Mouse (Mus musculus): ENCODE results near the gene Parp3.

The Parp3 gene

GRCm38 (mm10) chr9:106447951-106448350 is 28.8 kb downstream of the Parp3 start:
- in situ Hi-C loops (cut with MboI; ENCODE audit: low pct_unique_long_range_greater_than_20kb in 1 of 2, low sequenced_read_pairs in 2 of 2, unreplicated experiment in 1 of 2): no loop called here

- in situ Hi-C loops (cut with MboI; ENCODE audit: low pct_unique_long_range_greater_than_20kb in 1 of 2, low sequenced_read_pairs in 2 of 2, unreplicated experiment in 1 of 2): no loop called here
These were observed 29.4 kb downstream of the Parp3 start, which contains the start of the genes Abhd14b and Abhd14a for GRCm38 (mm10) chr9:106447348-106447747. Gene Abhd14b, plus strand, starts transcription at chr9:106447459. Gene Abhd14a, minus strand, starts transcription at chr9:106447678.

- in situ Hi-C loops (cut with MboI; ENCODE audit: low pct_unique_long_range_greater_than_20kb in 1 of 2, low sequenced_read_pairs in 2 of 2, unreplicated experiment in 1 of 2): no loop called here
These were observed 31.9 kb downstream of the Parp3 start for GRCm38 (mm10) chr9:106444836-106445235.

DNA sequence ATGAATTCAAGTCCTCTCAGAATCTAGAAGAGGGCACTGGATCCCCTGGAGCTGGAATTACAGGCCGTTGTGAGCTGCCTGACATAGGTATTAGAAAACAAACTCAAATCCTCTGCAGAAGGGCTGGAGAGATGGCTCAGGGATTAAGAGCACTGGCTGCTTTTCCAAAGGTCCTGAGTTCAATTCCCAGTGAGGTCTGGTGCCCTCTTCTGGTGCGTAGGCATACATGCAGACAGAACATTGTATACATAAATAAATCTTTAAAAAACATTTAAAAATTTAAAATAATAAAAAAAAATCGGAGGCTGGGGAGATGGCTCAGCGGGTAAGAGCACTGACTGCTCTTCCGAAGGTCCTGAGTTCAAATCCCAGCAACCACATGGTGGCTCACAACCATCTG is 34.1 kb downstream of the Parp3 start:
- in situ Hi-C loops (cut with MboI; ENCODE audit: low pct_unique_long_range_greater_than_20kb in 1 of 2, low sequenced_read_pairs in 2 of 2, unreplicated experiment in 1 of 2): no loop called here

DNA sequence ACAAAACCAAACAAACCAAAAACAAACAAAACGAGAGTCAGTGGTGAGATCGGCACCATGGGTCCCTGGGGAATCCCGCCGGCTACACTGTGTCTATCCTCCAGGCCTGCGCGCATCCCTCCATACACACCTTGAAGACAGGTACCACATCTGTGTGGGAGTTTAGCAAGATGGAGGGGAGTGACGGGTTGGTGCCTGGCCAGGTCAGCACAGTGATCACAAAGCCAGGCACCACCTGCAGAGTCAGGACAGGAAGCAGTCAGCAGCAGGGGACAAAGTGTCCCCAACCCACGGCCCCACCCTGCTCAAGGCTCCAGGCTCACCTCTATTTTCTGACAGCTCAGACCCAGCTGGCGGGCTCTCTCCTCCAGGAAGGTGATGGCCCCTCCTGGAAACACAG is 40.2 kb downstream of the Parp3 start:
- in situ Hi-C loops (cut with MboI; ENCODE audit: low pct_unique_long_range_greater_than_20kb in 1 of 2, low sequenced_read_pairs in 2 of 2, unreplicated experiment in 1 of 2): no loop called here

- in situ Hi-C loops (cut with MboI; ENCODE audit: low pct_unique_long_range_greater_than_20kb in 1 of 2, low sequenced_read_pairs in 2 of 2, unreplicated experiment in 1 of 2): no loop called here
These were observed 43.4 kb downstream of the Parp3 start for GRCm38 (mm10) chr9:106433389-106433788.

GRCm38 (mm10) chr9:106430015-106430264 is 46.8 kb downstream of the Parp3 start:
- in situ Hi-C loops (cut with MboI; ENCODE audit: low pct_unique_long_range_greater_than_20kb in 1 of 2, low sequenced_read_pairs in 2 of 2, unreplicated experiment in 1 of 2): no loop called here

GRCm38 (mm10) chr9:106429221-106430014 is 47.3 kb downstream of the Parp3 start, which contains the start of gene Rpl29:
Gene Rpl29, plus strand, starts transcription at chr9:106429454.
- in situ Hi-C loops (cut with MboI; ENCODE audit: low pct_unique_long_range_greater_than_20kb in 1 of 2, low sequenced_read_pairs in 2 of 2, unreplicated experiment in 1 of 2): no loop called here

- in situ Hi-C loops (cut with MboI; ENCODE audit: low pct_unique_long_range_greater_than_20kb in 1 of 2, low sequenced_read_pairs in 2 of 2, unreplicated experiment in 1 of 2): no loop called here
These were observed 48.0 kb downstream of the Parp3 start for GRCm38 (mm10) chr9:106428719-106429220.

DNA sequence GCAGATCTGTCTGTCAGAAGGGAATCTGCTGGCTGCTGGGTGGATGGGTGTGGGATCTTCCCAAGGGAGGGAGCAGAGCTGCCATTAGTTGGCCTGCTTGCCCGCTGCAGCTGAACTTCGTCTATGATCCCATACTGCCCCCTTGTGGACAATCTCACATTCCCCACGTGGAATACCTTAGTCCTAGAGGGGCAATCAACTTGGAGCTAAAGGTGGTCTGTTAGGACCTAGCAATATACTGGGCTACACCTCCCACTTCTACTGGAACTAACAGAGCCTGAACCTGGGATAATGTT is 54.9 kb downstream of the Parp3 start:
- in situ Hi-C loops (cut with MboI; ENCODE audit: low pct_unique_long_range_greater_than_20kb in 1 of 2, low sequenced_read_pairs in 2 of 2, unreplicated experiment in 1 of 2): no loop called here

DNA sequence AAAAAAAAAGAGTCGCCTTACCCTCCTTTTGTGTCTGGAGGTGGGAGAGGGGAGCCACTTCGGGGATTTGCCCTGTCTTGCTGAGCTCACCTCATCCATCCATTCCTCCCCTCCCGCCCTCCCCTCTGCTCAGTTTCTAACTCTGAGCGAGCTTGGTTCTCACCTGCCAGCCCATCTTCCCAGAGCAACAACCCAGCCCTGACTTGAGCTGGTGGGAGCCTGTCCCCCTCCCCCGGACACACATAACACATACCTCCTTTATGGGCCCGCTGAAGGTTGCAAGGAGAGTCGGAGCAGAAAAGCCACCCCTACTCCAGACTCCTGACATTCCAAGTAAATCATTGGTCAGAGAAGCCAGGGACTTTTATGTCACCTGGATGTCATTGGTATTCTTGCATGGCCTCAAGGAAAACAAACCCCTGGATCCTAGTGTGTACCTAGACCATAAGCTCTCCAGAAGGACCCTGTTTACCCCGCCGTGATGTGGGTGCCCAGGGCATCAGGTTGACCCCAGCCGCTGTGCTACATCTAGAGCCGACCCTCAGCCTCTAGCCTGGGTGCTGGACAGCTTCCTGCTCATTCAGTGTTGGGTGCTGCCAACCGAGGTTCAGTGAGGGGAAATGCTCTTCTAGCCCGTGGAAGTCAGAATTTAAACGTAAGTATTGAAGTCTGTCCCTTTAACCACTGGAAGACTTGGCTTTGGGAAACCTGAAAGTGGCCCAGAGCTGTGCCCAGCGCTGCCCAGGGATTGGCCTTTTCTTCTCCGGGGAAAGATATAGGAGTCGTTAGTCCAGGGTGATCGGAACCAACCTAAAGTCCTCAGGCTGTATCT is 55.5 kb downstream of the Parp3 start:
- in situ Hi-C loops (cut with MboI; ENCODE audit: low pct_unique_long_range_greater_than_20kb in 1 of 2, low sequenced_read_pairs in 2 of 2, unreplicated experiment in 1 of 2): no loop called here

DNA sequence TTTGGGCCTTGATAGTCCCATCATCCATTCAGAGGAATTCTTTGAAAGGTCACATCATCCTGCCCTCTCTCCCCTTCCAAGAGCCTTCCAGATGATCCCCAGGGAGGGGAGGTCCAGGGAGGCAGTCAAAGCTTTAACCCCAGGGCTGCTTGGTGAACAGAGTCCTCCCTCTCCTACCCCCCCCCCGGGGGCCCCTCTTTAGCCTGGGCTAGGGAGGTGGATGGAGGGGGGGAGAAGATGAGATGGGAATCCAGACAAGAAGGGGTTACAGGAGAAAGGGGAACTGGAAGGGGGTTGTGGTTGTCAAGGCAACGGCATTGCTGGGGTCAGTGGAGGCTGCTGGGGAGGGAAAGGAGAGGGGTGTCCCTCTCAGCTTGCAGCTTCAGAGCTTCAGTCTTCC is 56.1 kb downstream of the Parp3 start:
- in situ Hi-C loops (cut with MboI; ENCODE audit: low pct_unique_long_range_greater_than_20kb in 1 of 2, low sequenced_read_pairs in 2 of 2, unreplicated experiment in 1 of 2): no loop called here
